In genomic region chr8:113111665-113112064, GRCm38 (mm10) we compare ENCODE assay signal across 16 mouse cellular contexts.
A peak's percentile ranks its signal among the peaks of the same experiment; 100 is the strongest.
DNase-seq lines count a peak whose midpoint lies in the region; ATAC-seq and TF ChIP-seq lines count a peak whose summit lies in the region.
"Had no signal": no experiment of that assay in that cellular context is flagged by ENCODE, and none has a peak within 500 bp of the region (broad histone marks: within the 10 kb centered on the region; RNA-seq: fewer than 3 reads in every experiment).

No protein-coding gene starts in this region.

- no peak overlapping the region for H3K4me3 ChIP-seq in kidney, embryonic 15.5 days (replicated peaks)
- H3K4me3 ChIP-seq in forebrain, postnatal 0 days (ENCODE audit: low read depth, low read length), result no peak overlapping the region
- H3K4me3 ChIP-seq: heart, embryonic 12.5 days; hindbrain, embryonic 12.5 days; neural tube, embryonic 12.5 days had no signal

- H3K9me3 ChIP-seq in kidney, embryonic 15.5 days (replicated peaks), result no peaks in the 10 kb centered on the region
- no peaks in the 10 kb centered on the region for H3K9me3 ChIP-seq in forebrain, postnatal 0 days (ENCODE audit: low read length)
- H3K9me3 ChIP-seq: heart, embryonic 12.5 days; hindbrain, embryonic 12.5 days; neural tube, embryonic 12.5 days had no signal

- WGBS in kidney, embryonic 15.5 days, result 71% methylated on average over 6 of the region's 6 CpGs
- WGBS in forebrain, postnatal 0 days, result 73% methylated on average over 6 of the region's 6 CpGs

- H3K27me3 ChIP-seq in kidney, embryonic 15.5 days, result no peaks in the 10 kb centered on the region
- no peaks in the 10 kb centered on the region for H3K27me3 ChIP-seq in forebrain, postnatal 0 days (ENCODE audit: insufficient read depth, low read length)
- H3K27me3 ChIP-seq: heart, embryonic 12.5 days; hindbrain, embryonic 12.5 days; neural tube, embryonic 12.5 days had no signal

- DNase-seq in adrenal gland, postnatal 25 days, result peak; percentile 6
- DNase-seq in adrenal gland, adult 8-10 months, result no peak
- DNase-seq in kidney, adult 9 months, result peak; percentile 8
- DNase-seq in thymus, postnatal 4 days, result peak; percentile 11
- DNase-seq in thymus, postnatal 10 days (ENCODE audit: low spot score in 2 of 2), result no peak
- DNase-seq in forebrain, postnatal 0 days, result no peak
- DNase-seq in left cerebral cortex, postnatal 25 days (ENCODE audit: low spot score in 2 of 2), result no peak
- DNase-seq: B cell, adult 2 months; lung, adult 2 months; midbrain, embryonic 14.5 days; right cerebral cortex, adult 18-20 months; thymus, adult 2 months had no signal

- peaks cover 4% of the 10 kb centered on the region; the same call in 1 of the 2 replicates for H3K4me1 ChIP-seq in kidney, embryonic 15.5 days
- no peaks in the 10 kb centered on the region for H3K4me1 ChIP-seq in forebrain, postnatal 0 days (ENCODE audit: insufficient read depth)
- H3K4me1 ChIP-seq: heart, embryonic 12.5 days; hindbrain, embryonic 12.5 days; neural tube, embryonic 12.5 days had no signal

- H3K27ac ChIP-seq in kidney, embryonic 15.5 days, result no peak overlapping the region
- H3K27ac ChIP-seq in forebrain, postnatal 0 days (ENCODE audit: low read depth, low read length), result no peak overlapping the region
- H3K27ac ChIP-seq: hindbrain, embryonic 12.5 days; neural tube, embryonic 12.5 days had no signal

- no peak for ATAC-seq in kidney, embryonic 15.5 days (replicated peaks; ENCODE audit: low FRiP score)
- no peak for ATAC-seq in forebrain, postnatal 0 days

- no peak overlapping the region for H3K4me2 ChIP-seq in kidney, embryonic 15.5 days
- H3K4me2 ChIP-seq in forebrain, postnatal 0 days (ENCODE audit: low read depth), result no peak overlapping the region
- H3K4me2 ChIP-seq: heart, embryonic 12.5 days; hindbrain, embryonic 12.5 days; neural tube, embryonic 12.5 days had no signal

- H3K9ac ChIP-seq in kidney, embryonic 15.5 days, result no peak overlapping the region
- H3K9ac ChIP-seq in forebrain, postnatal 0 days, result no peak overlapping the region
- H3K9ac ChIP-seq: heart, embryonic 12.5 days; hindbrain, embryonic 12.5 days; neural tube, embryonic 12.5 days had no signal

- intact Hi-C loops in left cerebral cortex, postnatal 25 days (cut with DNase I), result no loop called here

- no peak for TF ChIP-seq CTCF in forebrain, postnatal 0 days (IDR thresholded peaks at IDR 0.05; ENCODE audit: low read depth)

- no peaks in the 10 kb centered on the region for H3K36me3 ChIP-seq in kidney, embryonic 15.5 days
- no peaks in the 10 kb centered on the region for H3K36me3 ChIP-seq in forebrain, postnatal 0 days (ENCODE audit: insufficient read depth)
- H3K36me3 ChIP-seq: heart, embryonic 12.5 days; hindbrain, embryonic 12.5 days; neural tube, embryonic 12.5 days had no signal

Comparison
In these comparisons a context has a peak if more than half of its experiments do, and no peak if none do; other contexts are left out.
1. DNase-seq: peak in adrenal gland, postnatal 25 days (single experiment), kidney, adult 9 months (single experiment) and thymus, postnatal 4 days (single experiment); none in adrenal gland, adult 8-10 months (single experiment), thymus, postnatal 10 days (0 of 2), forebrain, postnatal 0 days (single experiment) and left cerebral cortex, postnatal 25 days (0 of 2).